Comparison of ENCODE assay signal across 8 mouse cellular contexts in genomic region chr2:77816413-77817314, GRCm38 (mm10). TPM values are rescaled to one million over a fixed set of nuclear protein-coding genes. Genes with fewer than 3 reads are reported as not detected.
DNase-seq lines count a peak whose midpoint lies in the region; ATAC-seq and TF ChIP-seq lines count a peak whose summit lies in the region.

No protein-coding gene starts in this region.

- intact Hi-C loops in left cerebral cortex, adult 2 months (cut with DNase I): loop anchor here (1.0 kb wide), 1 partner anchor 25 kb away; no protein-coding TSS in a partner anchor

- no peak for TF ChIP-seq CTCF in ES-Bruce4 (IDR thresholded peaks at IDR 0.05; ENCODE audit: low read depth, low read length)
- TF ChIP-seq CTCF in heart, postnatal 0 days (IDR thresholded peaks at IDR 0.05; ENCODE audit: low read depth): no peak
- TF ChIP-seq CTCF in left cerebral cortex, adult 2 months (IDR thresholded peaks at IDR 0.05): no peak; the same call in 1 of the 2 replicates

- no peak overlapping the region for H3K27ac ChIP-seq in ES-Bruce4 (ENCODE audit: insufficient read depth, low read length)
- no peak overlapping the region for H3K27ac ChIP-seq in embryonic facial prominence, embryonic 15.5 days (replicated peaks)
- no peak overlapping the region for H3K27ac ChIP-seq in heart, postnatal 0 days (ENCODE audit: low read depth)
- H3K27ac ChIP-seq in left cerebral cortex, adult 2 months: peak overlapping the region; percentile 89
- peak overlapping the region; percentile 20; the same call in 1 of the 2 replicates for H3K27ac ChIP-seq in midbrain, embryonic 14.5 days (replicated peaks; ENCODE audit: low read depth, low read length)
- no peak overlapping the region for H3K27ac ChIP-seq in stomach, embryonic 16.5 days (ENCODE audit: low read length)

- peaks cover 11% of the 10 kb centered on the region for H3K27me3 ChIP-seq in ES-Bruce4 (ENCODE audit: control insufficient read depth, insufficient read depth, low read length, poor library complexity, severe bottlenecking)
- H3K27me3 ChIP-seq in embryonic facial prominence, embryonic 15.5 days: peaks cover 30% of the 10 kb centered on the region
- peaks cover 37% of the 10 kb centered on the region for H3K27me3 ChIP-seq in heart, postnatal 0 days (ENCODE audit: control insufficient read depth, insufficient read depth, low read length)
- H3K27me3 ChIP-seq in midbrain, embryonic 14.5 days (ENCODE audit: control insufficient read depth, insufficient read depth, low read length): peaks cover 15% of the 10 kb centered on the region
- peaks cover 4% of the 10 kb centered on the region; the same call in 1 of the 2 replicates for H3K27me3 ChIP-seq in stomach, embryonic 16.5 days (ENCODE audit: control insufficient read depth, insufficient read depth, low read length)

- peak; percentile 81 for ATAC-seq in embryonic facial prominence, embryonic 15.5 days (ENCODE audit: insufficient number of reproducible peaks, low FRiP score, low TSS enrichment, low read depth)
- ATAC-seq in heart, postnatal 0 days (ENCODE audit: insufficient read depth, low read depth): peak; percentile 84
- peak; percentile 83 for ATAC-seq in midbrain, embryonic 14.5 days (ENCODE audit: low FRiP score, low TSS enrichment)
- peak; percentile 84 for ATAC-seq in stomach, embryonic 16.5 days (ENCODE audit: insufficient read depth, low FRiP score)

- no peaks in the 10 kb centered on the region for H3K36me3 ChIP-seq in ES-Bruce4 (ENCODE audit: control insufficient read depth, insufficient read depth, low read length, poor library complexity, severe bottlenecking)
- no peaks in the 10 kb centered on the region for H3K36me3 ChIP-seq in embryonic facial prominence, embryonic 15.5 days
- no peaks in the 10 kb centered on the region for H3K36me3 ChIP-seq in heart, postnatal 0 days (replicated peaks; ENCODE audit: control insufficient read depth, insufficient read depth, low read length)
- H3K36me3 ChIP-seq in midbrain, embryonic 14.5 days (ENCODE audit: control insufficient read depth, insufficient read depth, low read length): no peaks in the 10 kb centered on the region
- no peaks in the 10 kb centered on the region for H3K36me3 ChIP-seq in stomach, embryonic 16.5 days (ENCODE audit: control insufficient read depth, insufficient read depth, low read length)

- no peak for TF ChIP-seq EP300 in ES-Bruce4 (IDR thresholded peaks at IDR 0.05; ENCODE audit: insufficient read depth, low read depth, low read length)
- no peak for TF ChIP-seq EP300 in heart, postnatal 0 days (IDR thresholded peaks at IDR 0.05; ENCODE audit: low read depth)

- H3K9ac ChIP-seq in ES-Bruce4 (ENCODE audit: low read depth, poor library complexity, severe bottlenecking): peak overlapping the region; percentile 61
- H3K9ac ChIP-seq in embryonic facial prominence, embryonic 15.5 days: peak overlapping the region; percentile 31
- H3K9ac ChIP-seq in heart, postnatal 0 days (replicated peaks; ENCODE audit: low read depth, low read length): peak overlapping the region; percentile 55
- H3K9ac ChIP-seq in midbrain, embryonic 14.5 days (replicated peaks; ENCODE audit: low read length): peak overlapping the region; percentile 68
- H3K9ac ChIP-seq in stomach, embryonic 16.5 days (ENCODE audit: low read length): peak overlapping the region; percentile 71

- H3K9me3 ChIP-seq in ES-Bruce4 (replicated peaks; ENCODE audit: control insufficient read depth, insufficient read depth, low read length, poor library complexity, severe bottlenecking): no peaks in the 10 kb centered on the region
- H3K9me3 ChIP-seq in embryonic facial prominence, embryonic 15.5 days (replicated peaks): no peaks in the 10 kb centered on the region
- 0 out of 2 replicates have a peak, but pooled peaks cover 3% of the 10 kb centered on the region for H3K9me3 ChIP-seq in heart, postnatal 0 days (replicated peaks; ENCODE audit: control insufficient read depth, low read length)
- no peaks in the 10 kb centered on the region for H3K9me3 ChIP-seq in midbrain, embryonic 14.5 days (ENCODE audit: control insufficient read depth, low read length)
- H3K9me3 ChIP-seq in stomach, embryonic 16.5 days (replicated peaks; ENCODE audit: control insufficient read depth, low read length): 0 out of 2 replicates have a peak, but pooled peaks cover 2% of the 10 kb centered on the region

- DNase-seq in adrenal gland, postnatal 36 days: peak; percentile 33 to 39
- DNase-seq in heart, postnatal 0 days (ENCODE audit: low spot score): no peak
- peak; percentile 50 to 64 for DNase-seq in left cerebral cortex, adult 2 months (ENCODE audit: extremely low spot score in 1 of 2, low spot score in 2 of 2)
- peak; percentile 73 for DNase-seq in midbrain, embryonic 14.5 days
- DNase-seq in thymus, postnatal 25 days: no peak

- H3K4me1 ChIP-seq in ES-Bruce4 (ENCODE audit: control insufficient read depth, insufficient read depth, low read length): no peaks in the 10 kb centered on the region
- peaks cover 5% of the 10 kb centered on the region; the same call in 1 of the 2 replicates for H3K4me1 ChIP-seq in embryonic facial prominence, embryonic 15.5 days
- peaks cover 10% of the 10 kb centered on the region; the same call in 1 of the 2 replicates for H3K4me1 ChIP-seq in heart, postnatal 0 days (ENCODE audit: control insufficient read depth, insufficient read depth)
- H3K4me1 ChIP-seq in midbrain, embryonic 14.5 days (ENCODE audit: control insufficient read depth, insufficient read depth, low read length): peaks cover 4% of the 10 kb centered on the region; the same call in 1 of the 2 replicates
- no peaks in the 10 kb centered on the region for H3K4me1 ChIP-seq in stomach, embryonic 16.5 days (ENCODE audit: control insufficient read depth, insufficient read depth, low read length)

- peak overlapping the region; percentile 49 for H3K4me3 ChIP-seq in ES-Bruce4 (ENCODE audit: low read depth, low read length)
- peak overlapping the region; percentile 63 for H3K4me3 ChIP-seq in embryonic facial prominence, embryonic 15.5 days (replicated peaks)
- H3K4me3 ChIP-seq in heart, postnatal 0 days (ENCODE audit: low read depth, low read length): peak overlapping the region; percentile 65
- H3K4me3 ChIP-seq in left cerebral cortex, adult 2 months: peak overlapping the region; percentile 64
- H3K4me3 ChIP-seq in midbrain, embryonic 14.5 days (replicated peaks; ENCODE audit: low read depth, low read length): peak overlapping the region; percentile 70
- H3K4me3 ChIP-seq in stomach, embryonic 16.5 days (replicated peaks; ENCODE audit: low read length): peak overlapping the region; percentile 60

- WGBS in embryonic facial prominence, embryonic 15.5 days: under 1% methylated on average over 112 of the region's 116 CpGs
- WGBS in heart, postnatal 0 days: under 1% methylated on average over 92 of the region's 116 CpGs
- under 1% methylated on average over 111 of the region's 116 CpGs for WGBS in midbrain, embryonic 14.5 days
- under 1% methylated on average over 110 of the region's 116 CpGs for WGBS in stomach, embryonic 16.5 days

- no peak for TF ChIP-seq POLR2A in ES-Bruce4 (IDR thresholded peaks at IDR 0.05; ENCODE audit: insufficient read depth, low read length)

- H3K4me2 ChIP-seq in embryonic facial prominence, embryonic 15.5 days (replicated peaks): peak overlapping the region; percentile 99
- H3K4me2 ChIP-seq in heart, postnatal 0 days (ENCODE audit: low read depth, low read length): peak overlapping the region; percentile 99
- peak overlapping the region; percentile 99 for H3K4me2 ChIP-seq in midbrain, embryonic 14.5 days (ENCODE audit: low read length)
- H3K4me2 ChIP-seq in stomach, embryonic 16.5 days (ENCODE audit: low read depth, low read length): peak overlapping the region; percentile 99

RNA-seq across cellular contexts. Expression of gene Zfp385b, which starts 2.8 kb away (rescaled TPM):
- 0.50 TPM in 1 of 2 replicates, not detected in the other for polyA plus RNA-seq in ES-Bruce4 (2011; ENCODE audit: insufficient read depth, insufficient read length, low read depth, missing spikeins)
- 1 to 10 TPM in 1 of 2 experiments, under 1 TPM in 1; 0.30 to 1.1 TPM for total RNA-seq in adrenal gland, postnatal 36 days (2021)
- polyA plus RNA-seq in embryonic facial prominence, embryonic 15.5 days (2015; fragmentation: Nextera tagmentation; extraction: Ambion mirVana): 10.4 and 11.0 TPM in 2 replicates
- total RNA-seq in heart, postnatal 0 days (2014; rRNA removed; ENCODE audit: low replicate concordance): 1.8 and 2.1 TPM in 2 replicates
- polyA plus RNA-seq in heart, postnatal 0 days (2015; fragmentation: Nextera tagmentation; extraction: Ambion mirVana): 4.2 and 4.7 TPM in 2 replicates
- total RNA-seq in left cerebral cortex, adult 2 months (2021): 10 to 100 TPM; 47.8 to 54.1 TPM
- 9.6 and 10.9 TPM in 2 replicates for polyA plus RNA-seq in midbrain, embryonic 14.5 days (2014; fragmentation: Nextera tagmentation; extraction: Ambion mirVana)
- polyA plus RNA-seq in stomach, embryonic 16.5 days (2015; fragmentation: Nextera tagmentation; extraction: Ambion mirVana): 5.6 and 6.6 TPM in 2 replicates

Comparison
In these comparisons a context has a peak if more than half of its experiments do, and no peak if none do; other contexts are left out.
1. H3K27ac ChIP-seq: peak in left cerebral cortex, adult 2 months (single experiment) and midbrain, embryonic 14.5 days (single experiment); none in ES-Bruce4 (single experiment), embryonic facial prominence, embryonic 15.5 days (single experiment), heart, postnatal 0 days (single experiment) and stomach, embryonic 16.5 days (single experiment).
2. DNase-seq: peak in adrenal gland, postnatal 36 days (2 of 2), left cerebral cortex, adult 2 months (2 of 2) and midbrain, embryonic 14.5 days (single experiment); none in heart, postnatal 0 days (single experiment) and thymus, postnatal 25 days (single experiment).
3. Peak in every context shown above with its lines, with median percentiles within 50 percentile points of each other: H3K4me3 ChIP-seq, H3K9ac ChIP-seq, ATAC-seq and H3K4me2 ChIP-seq.